Mouse (Mus musculus) ES-E14 (cell line): ENCODE results near the gene Ptpn20. TPM values are rescaled to one million over a fixed set of nuclear protein-coding genes. Genes with fewer than 3 reads are reported as not detected.
A peak's percentile ranks its signal among the peaks of the same experiment; 100 is the strongest.

Source experiments
- DNase-seq: peaks from one replicate; pipeline ENCODE4 v3.0.0-alpha.2; 2013; ENCODE audit warnings: low read depth, low spot score
- H3K27ac ChIP-seq: 2 replicates; pipeline ENCODE4 v1.5.1; 2012; ENCODE audit warnings: low read depth, mild to moderate bottlenecking, low read length, moderate library complexity, mixed read lengths; ENCODE audit not compliant: poor library complexity, insufficient read depth, severe bottlenecking
- H3K36me3 ChIP-seq: 2 replicates; pipeline ENCODE4 v1.6.1; 2012; ENCODE audit warnings: mild to moderate bottlenecking, low read length, moderate library complexity, mixed read lengths; ENCODE audit not compliant: control insufficient read depth, poor library complexity, insufficient read depth, severe bottlenecking
- H3K4me1 ChIP-seq, 2 experiments: fragments of 150-350 bp in 1 of 2; sonication (generic) in 1 of 2; 2 replicates each; pipeline ENCODE4 v1.6.1; 2012; ENCODE audit warnings: low read length in 2 of 2, mild to moderate bottlenecking in 1 of 2, mixed read lengths in 1 of 2; ENCODE audit not compliant: control insufficient read depth in 2 of 2, insufficient read depth in 2 of 2, poor library complexity in 1 of 2
- H3K4me3 ChIP-seq, 2 experiments: fragments of 150-350 bp in 1 of 2; sonication (generic) in 1 of 2; 2 replicates each; pipeline ENCODE4 v1.5.1; 2012; ENCODE audit warnings: low read length in 2 of 2, low read depth in 1 of 2, mild to moderate bottlenecking in 1 of 2, mixed read lengths in 1 of 2; ENCODE audit not compliant: insufficient read depth in 1 of 2, poor library complexity in 1 of 2, severe bottlenecking in 1 of 2
- H3K9ac ChIP-seq: 2 replicates; pipeline ENCODE4 v1.6.1; 2012; ENCODE audit warnings: low read depth, mild to moderate bottlenecking, low read length, mixed read lengths; ENCODE audit not compliant: poor library complexity, insufficient read depth, severe bottlenecking
- H3K9me3 ChIP-seq: fragments of 150-350 bp; sonication (generic); 2 replicates; pipeline ENCODE4 v1.6.1; 2012; ENCODE audit warnings: low read depth, mild to moderate bottlenecking, low read length; ENCODE audit not compliant: control insufficient read depth, insufficient read depth
- CHD2 ChIP-seq: IDR thresholded peaks from 2 replicates; pipeline ENCODE4 v1.6.1; 2014; ENCODE audit warnings: mild to moderate bottlenecking, low read depth, low read length, inconsistent platforms
- HCFC1 ChIP-seq: IDR thresholded peaks from 2 replicates; pipeline ENCODE4 v1.6.1; 2012; ENCODE audit warnings: low read length, inconsistent platforms, borderline replicate concordance; ENCODE audit not compliant: insufficient read depth
- MAFK ChIP-seq: IDR thresholded peaks from 2 replicates; pipeline ENCODE4 v1.6.1; 2014; ENCODE audit warnings: mild to moderate bottlenecking, low read depth, low read length, inconsistent platforms; ENCODE audit not compliant: insufficient read depth
- ZC3H11A ChIP-seq: IDR thresholded peaks from 2 replicates; pipeline ENCODE4 v1.6.1; 2012; ENCODE audit warnings: low read depth, mild to moderate bottlenecking, inconsistent platforms, low read length, borderline replicate concordance
- ZNF384 ChIP-seq: IDR thresholded peaks from 2 replicates; pipeline ENCODE4 v1.6.1; 2012; ENCODE audit warnings: low read depth, low read length, inconsistent platforms
- in situ Hi-C, 2 experiments: fragments of 600-800 bp; cut with MboI; formaldehyde crosslinking; loops; one replicate each; pipeline ENCODE4 v1.15.1; 2025; ENCODE audit warnings: low sequenced_read_pairs in 2 of 2, inconsistent platforms in 1 of 2; ENCODE audit not compliant: unreplicated experiment in 2 of 2
- total RNA-seq: library from RNA; depleted of rRNA; stranded (reverse); fragments of 300-350 nt; gene quantifications from 2 replicates; pipeline ENCODE4 v1.2.3, GENCODE M21; 2012

Gene Ptpn20
- total RNA-seq, 1 experiment: 0.54 TPM

- peak; percentile 16 for DNase-seq
- no peak overlapping the region for H3K27ac ChIP-seq
- H3K9me3 ChIP-seq: no peaks in the 10 kb centered on the region
Observed at GRCm38 (mm10) chr14:33650721-33651120, 61.7 kb downstream of the Ptpn20 start.

GRCm38 (mm10) chr14:33657471-33657901 is 68.5 kb downstream of the Ptpn20 start:
- H3K4me3 ChIP-seq: no peak overlapping the region
- no peak overlapping the region for H3K9ac ChIP-seq
- no peaks in the 10 kb centered on the region for H3K36me3 ChIP-seq
- H3K4me1 ChIP-seq: no peaks in the 10 kb centered on the region
- DNase-seq: no peak
- H3K9me3 ChIP-seq: no peaks in the 10 kb centered on the region
- no peak overlapping the region for H3K27ac ChIP-seq
- in situ Hi-C loops: no loop called here
- TF ChIP-seq MAFK: no peak
- no peak for TF ChIP-seq CHD2
- TF ChIP-seq ZNF384: no peak
- TF ChIP-seq ZC3H11A: no peak
- no peak for TF ChIP-seq HCFC1

More at GRCm38 (mm10) chr14:33650721-33651120, 61.7 kb downstream of the Ptpn20 start:
- no peak for TF ChIP-seq MAFK
- no peak for TF ChIP-seq ZNF384
- TF ChIP-seq HCFC1: no peak
- no peak for TF ChIP-seq ZC3H11A
- TF ChIP-seq CHD2: no peak
- H3K4me3 ChIP-seq: no peak overlapping the region
- H3K4me1 ChIP-seq: no peaks in the 10 kb centered on the region
- no peaks in the 10 kb centered on the region for H3K36me3 ChIP-seq
- H3K9ac ChIP-seq: no peak overlapping the region
- in situ Hi-C loops: no loop called here

DNA sequence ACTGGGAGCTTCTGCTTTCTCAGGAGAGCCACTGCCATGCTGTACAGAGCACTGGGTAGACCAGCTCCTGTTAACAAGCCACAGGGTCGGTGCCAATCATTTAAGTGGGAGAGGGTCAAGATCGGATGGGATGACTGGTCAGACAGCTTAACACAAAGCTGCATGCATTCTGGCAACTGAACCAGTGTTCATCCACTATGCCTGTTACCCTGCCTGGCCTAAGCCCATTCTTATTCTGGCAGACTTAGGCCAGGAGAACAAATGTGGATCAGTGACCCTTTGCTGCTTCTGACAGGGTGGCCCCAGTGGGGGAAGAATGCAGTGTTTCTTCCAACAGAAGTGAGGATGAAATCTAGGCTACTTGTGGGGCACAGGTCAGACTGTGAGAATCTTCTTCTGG is 69.3 kb downstream of the Ptpn20 start:
- Histone ChIP-seq H3K27ac (no peak overlapping the region), H3K36me3 (no peaks in the 10 kb centered on the region), H3K9me3 (no peaks in the 10 kb centered on the region), H3K4me1 (no peaks in the 10 kb centered on the region), H3K4me3 (no peak overlapping the region), H3K9ac (no peak overlapping the region)
- DNase-seq: no peak
- in situ Hi-C loops: no loop called here
- TF ChIP-seq HCFC1 (no peak), ZNF384 (no peak), ZC3H11A (no peak), MAFK (no peak), CHD2 (no peak)

DNA sequence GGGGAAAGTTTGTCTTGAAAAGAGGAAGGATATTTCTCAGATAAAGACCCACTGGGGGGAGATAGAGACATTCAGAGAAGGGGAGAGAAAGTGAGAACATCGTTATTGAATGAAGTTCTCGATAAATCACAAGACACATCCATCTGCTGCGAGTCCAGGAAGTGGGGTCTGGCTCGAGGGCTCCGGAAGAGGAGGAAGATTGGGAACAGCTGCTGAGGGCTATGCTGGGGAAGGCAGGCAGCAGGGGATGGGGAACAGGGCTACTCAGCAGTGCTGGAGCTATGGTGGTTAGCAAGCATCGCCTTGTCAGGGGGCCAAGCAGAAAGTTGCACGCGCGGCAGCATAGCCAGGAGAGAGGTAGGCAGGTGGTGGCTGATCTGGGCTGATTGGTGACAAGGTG is 73.1 kb downstream of the Ptpn20 start:
- no peak overlapping the region for H3K4me3 ChIP-seq
- DNase-seq: no peak
- H3K9me3 ChIP-seq: no peaks in the 10 kb centered on the region
- H3K9ac ChIP-seq: no peak overlapping the region
- TF ChIP-seq CHD2: no peak
- no peak for TF ChIP-seq ZC3H11A
- no peak for TF ChIP-seq MAFK
- no peak for TF ChIP-seq HCFC1
- no peak overlapping the region for H3K27ac ChIP-seq
- H3K4me1 ChIP-seq: no peaks in the 10 kb centered on the region
- in situ Hi-C loops: no loop called here
- H3K36me3 ChIP-seq: no peaks in the 10 kb centered on the region

- Histone ChIP-seq H3K4me1 (no peaks in the 10 kb centered on the region), H3K27ac (no peak overlapping the region), H3K36me3 (no peaks in the 10 kb centered on the region), H3K9me3 (no peaks in the 10 kb centered on the region), H3K9ac (no peak overlapping the region), H3K4me3 (no peak overlapping the region)
- in situ Hi-C loops: no loop called here
- DNase-seq: no peak
- TF ChIP-seq HCFC1: no peak
- no peak for TF ChIP-seq CHD2
- no peak for TF ChIP-seq MAFK
- TF ChIP-seq ZNF384: no peak
- TF ChIP-seq ZC3H11A: no peak
Observed at GRCm38 (mm10) chr14:33666301-33666700, 77.3 kb downstream of the Ptpn20 start.
